Mouse (Mus musculus) WW6 (cell line): ENCODE measurements around the gene Nelfb.
A peak's percentile ranks its signal among the peaks of the same experiment; 100 is the strongest.

Source experiments
- DNase-seq: peaks from one replicate; pipeline ENCODE4 v3.0.0-alpha.2; 2013; ENCODE audit warnings: low read depth, low spot score

Nelfb gene

DNA sequence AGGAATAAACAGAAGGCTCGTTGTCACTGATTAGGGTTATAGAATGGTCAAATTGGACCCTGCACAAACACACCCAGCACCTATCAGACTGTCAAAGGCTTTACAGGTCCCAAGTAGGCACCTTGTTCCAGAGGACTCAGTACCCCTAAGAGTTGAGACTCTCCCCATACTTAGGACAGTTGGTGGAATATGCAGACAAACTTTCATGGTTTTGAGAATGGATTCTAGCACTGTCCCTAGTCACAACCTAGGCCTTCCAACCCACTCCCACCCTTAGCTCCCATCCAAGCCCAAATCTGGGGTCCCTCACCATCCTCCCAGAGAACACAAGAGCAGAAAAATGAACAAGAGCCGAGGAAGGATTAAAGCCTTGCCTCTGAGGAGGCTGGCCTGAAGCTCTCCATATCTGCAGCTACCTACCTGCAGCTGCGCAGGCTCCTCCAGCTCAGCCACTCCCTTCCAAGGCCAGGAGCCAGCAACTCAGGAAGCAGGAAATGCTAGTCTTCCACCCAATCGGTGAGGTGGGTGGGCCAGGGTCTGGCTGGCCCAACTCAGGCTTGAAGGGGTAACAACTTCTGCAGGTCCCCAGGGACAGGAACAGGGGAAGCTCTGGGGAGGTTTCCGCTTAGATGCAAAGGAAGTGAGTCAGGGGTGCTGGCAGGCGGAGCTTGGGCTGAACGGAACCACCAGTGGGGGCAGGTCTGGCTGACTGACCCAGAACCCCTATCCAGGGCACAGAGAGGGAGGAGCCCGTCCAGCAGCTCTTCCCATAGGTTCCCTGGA is 14.9 kb downstream of the Nelfb start, which contains the start of gene Tor4a:
Tor4a (minus strand) TSS at position 715 of the 783 bp plus-strand sequence.
- no peak for DNase-seq

DNA sequence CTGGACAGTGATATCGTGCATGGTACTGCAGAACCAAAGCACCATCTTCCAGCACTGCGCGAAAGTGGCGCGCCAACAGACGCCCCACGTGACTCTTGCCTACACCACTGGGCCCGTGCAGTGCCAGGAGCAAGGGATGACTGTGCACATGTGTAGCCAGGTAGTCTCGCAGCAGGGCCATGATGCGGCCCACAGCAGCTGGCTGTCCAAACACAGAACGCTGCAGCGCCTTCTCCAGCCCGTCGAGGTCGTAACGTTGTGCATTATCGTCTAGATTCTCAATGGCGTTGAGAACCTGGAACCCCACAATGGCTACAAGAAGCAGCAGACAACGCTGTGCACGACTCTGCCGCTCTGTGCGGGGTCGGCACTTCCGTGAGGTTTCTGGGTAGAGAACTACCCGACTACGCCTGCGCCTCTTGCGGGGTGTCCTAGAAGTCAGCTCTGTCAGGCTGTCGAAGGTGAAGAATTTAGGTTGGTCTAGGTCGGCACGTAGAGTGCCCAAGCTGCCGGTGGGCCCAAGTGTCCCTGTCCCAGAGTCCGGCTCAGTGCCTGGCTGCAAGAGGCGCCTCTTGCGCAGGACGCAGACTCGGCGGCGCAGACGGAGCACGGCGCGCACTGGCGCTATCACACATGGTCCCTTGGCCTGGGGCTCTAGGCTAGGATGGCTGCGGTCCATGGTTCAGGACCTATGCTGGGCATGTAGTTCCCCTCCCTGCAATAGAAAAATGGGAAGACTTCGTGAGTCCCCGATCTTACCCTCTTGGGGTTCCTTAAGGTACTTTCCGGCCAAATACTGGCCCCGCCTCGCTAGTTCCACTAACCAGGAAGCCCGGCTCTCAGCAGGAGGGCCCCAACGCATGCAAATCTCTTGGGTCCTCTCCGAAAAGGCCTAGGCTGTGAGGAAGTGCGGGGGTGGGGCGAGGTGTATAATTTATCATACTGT is 15.8 kb downstream of the Nelfb start:
- no peak for DNase-seq

DNA sequence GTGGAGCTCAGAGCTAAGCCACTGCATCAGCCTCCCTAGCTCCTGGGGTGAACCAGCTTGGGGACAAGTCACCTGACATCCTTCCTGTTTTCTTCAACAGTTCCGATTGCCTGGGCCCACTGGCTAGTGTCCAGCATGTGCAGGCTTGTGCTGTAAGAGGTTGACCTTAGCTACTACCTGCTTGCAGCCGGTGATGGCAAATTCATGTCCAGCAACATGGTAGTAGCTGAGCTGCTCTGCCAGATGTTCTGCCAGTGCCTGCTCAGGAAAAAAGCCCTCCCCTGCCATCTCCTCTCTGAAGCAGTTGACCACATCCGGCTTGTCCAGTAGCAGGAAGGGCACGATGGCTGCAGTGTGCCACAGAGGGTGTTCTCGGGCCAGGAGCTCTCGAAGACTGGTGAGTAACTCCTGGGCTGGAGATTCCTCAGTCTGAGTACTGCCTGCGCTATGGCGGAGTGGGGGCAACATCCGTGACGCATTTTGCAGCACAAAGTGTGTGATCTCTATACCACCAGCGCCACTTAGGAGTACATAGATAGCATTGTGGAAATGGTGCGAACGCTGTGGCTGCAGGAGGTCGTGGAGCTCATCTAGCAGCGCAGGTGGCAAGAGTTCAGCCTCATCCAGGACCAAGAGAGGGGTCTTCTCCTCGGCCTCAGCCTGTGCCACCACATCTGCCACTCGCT is 16.7 kb downstream of the Nelfb start:
- no peak for DNase-seq

DNA sequence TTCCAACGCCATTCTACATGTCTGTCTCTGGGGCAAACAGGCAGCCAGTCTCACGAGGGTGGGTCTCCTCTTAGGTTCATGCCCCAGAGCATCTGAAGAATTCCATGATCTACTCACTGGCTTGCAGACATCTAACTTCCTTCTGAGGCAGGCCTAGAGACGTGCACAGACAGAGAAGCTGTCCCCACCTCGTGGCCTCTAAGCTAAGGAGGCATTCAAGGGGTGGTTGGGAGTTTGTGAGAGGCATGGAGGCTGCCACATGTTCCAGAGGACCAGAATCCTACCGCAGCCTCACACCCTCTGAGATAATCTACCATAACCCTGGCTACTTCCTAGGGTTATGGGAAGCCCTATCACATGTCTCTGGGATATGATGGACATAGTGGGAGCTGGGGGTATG is 17.3 kb downstream of the Nelfb start:
- DNase-seq = no peak

DNA sequence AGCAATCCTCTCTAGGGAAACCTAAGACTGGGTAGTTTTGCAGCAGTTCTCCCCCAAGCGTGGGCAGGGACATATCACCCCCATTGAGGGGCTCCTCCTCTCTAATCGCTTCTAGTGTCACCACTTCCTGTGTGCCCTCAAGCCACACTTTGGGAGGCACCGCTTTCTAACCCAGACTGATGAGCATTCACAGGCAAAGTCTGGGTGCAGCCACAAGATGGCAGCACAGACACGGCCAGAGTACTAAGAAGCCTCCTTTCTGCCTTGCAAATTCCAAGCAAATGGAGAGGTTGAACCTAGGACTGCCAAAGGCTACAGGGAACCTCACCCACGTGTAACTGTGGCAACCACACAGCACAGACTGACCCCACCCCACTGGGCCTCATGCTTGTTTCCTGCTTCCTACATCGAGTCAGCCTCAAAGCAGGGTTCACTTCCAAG is 17.9 kb downstream of the Nelfb start:
- peak; percentile 84 for DNase-seq

DNA sequence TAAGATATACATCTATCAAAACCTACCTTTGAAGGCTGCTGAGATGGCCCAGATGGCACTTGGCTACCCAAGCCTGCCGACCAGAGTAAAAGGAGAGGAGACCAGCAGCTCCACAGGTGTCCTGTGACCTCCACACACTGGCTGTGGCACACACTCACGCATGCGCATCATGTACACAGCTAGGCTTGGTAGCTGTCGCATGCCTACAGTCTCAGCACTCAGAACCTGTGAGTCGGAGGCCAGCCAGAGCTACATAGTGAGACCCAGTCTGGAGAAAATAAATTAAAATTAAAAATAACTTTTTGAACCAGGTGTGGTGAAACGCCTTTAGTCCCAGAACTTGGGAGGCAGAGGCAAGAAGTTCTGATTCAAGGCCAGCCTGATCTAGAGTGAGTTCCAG is 23.4 kb downstream of the Nelfb start:
- no peak for DNase-seq

DNA sequence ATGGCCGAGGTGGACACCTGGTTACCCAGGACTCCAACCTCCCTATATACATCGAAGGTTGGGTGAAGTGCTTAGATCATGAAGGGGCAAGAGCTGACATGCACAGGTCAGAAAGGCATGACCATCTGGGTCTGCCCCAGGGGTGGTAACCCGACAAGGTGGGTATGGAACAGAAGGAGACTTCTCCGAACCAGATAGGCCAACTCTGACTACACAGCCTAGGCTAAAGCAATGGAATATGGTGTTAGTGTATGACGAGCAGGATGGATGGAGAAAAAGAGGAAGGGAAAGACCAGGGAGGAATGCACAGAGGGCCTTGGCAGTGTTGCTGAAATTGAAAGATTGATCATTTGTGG is 24.7 kb downstream of the Nelfb start:
- no peak for DNase-seq

DNA sequence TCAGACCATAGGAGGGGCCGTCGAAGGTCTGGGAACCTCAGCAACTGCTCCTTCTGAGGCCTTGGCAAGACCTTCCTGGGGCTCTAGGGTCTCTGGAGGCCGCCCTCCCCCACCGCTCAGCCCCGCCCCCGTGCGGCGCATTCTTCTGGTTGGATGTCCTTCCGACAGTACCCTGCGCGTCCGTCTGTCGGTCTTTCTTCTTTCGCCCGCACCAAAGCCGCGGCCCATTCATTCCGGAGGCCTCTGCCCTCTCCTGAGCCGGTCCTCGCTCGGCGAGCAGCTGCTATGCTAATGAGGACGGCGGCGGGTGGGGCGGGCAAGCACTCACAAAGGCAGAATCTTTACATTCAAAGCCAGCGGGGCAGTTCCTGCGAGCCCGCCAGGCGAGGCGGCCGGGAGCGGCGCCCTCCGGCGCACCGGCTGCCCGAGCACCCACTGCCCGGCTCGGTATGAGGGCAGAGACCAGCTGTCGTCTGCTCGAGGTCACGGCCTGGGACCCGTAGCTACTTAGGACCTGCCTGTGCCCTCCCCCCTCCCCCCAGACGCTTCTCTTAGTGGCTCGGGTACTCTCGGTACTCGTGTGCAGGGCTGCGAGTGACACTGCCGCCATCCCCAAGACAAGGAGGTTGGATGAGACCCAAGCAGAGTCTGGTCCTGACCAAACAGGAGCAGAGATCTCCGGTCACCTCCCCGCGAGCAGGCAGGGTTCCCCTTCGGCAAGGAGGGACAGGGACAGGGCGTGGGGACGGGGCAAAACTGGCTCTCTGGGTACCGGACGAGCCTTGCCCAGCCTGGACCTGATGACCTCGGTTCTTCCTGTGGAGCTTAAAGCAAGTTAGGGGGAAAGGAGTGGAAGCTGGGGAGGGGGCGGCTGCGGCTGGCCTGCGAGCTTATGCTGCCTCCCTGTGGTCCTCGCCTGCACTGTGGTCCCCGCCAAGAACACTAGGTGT is 25.4 kb downstream of the Nelfb start:
- no peak for DNase-seq

DNA sequence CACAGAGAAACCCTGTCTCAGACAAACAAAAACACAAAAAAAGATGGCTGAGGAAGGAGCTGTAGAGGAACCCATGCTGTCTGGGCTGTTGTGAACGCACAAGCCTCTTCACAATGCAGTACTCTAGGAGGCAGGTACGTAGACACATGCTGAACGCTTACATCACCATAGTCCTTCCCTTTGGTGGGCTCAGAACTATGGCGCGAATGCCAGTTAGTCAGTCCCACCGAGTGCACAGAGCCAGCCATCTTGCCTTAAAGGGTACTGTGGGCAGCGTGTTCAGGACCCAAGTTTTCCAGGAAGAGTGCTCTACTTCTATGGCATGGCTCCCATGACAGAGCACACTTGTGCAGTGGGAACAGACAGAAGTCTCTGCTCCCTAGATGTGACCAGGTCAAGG is 26.8 kb downstream of the Nelfb start:
- DNase-seq = no peak

DNA sequence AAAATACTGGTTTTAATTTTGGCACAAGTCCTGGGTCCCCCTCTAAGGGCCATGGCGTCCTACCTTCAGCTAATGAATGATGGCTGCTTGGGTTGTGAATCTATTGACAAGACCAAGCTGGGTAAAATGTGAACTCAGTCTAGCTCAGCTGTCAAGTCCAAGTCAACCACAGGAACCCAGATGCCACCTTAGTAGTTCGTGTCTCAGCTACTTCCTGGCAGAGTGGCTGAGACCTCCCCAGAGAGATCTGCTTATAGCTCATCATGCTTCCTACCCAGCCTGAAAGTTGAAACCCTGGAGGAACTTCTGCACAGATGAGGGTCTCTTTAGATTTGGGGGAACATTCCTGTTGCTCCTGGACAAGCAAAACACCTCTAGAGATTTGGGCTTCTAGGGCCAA is 28.0 kb downstream of the Nelfb start:
- DNase-seq = no peak

DNA sequence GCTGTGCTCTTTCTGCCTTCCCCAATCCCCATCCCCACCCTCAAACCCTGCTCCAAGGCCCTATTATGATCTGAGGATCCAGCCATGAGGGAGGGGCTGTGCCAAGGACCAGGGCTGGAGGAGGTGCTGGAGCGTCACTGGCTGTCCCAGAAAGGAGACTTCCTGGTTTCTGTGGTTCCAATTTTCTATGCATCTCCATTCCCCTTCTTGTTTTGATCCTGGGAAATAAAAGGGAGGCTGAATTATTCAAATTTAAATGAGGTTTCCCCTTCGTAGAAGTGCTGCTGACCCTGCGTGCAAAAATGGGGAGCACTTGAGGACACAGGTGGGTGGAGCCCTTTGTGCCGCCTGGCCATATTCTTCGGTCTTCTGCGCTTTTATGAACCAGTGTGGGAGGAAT is 28.6 kb downstream of the Nelfb start:
- DNase-seq = no peak

DNA sequence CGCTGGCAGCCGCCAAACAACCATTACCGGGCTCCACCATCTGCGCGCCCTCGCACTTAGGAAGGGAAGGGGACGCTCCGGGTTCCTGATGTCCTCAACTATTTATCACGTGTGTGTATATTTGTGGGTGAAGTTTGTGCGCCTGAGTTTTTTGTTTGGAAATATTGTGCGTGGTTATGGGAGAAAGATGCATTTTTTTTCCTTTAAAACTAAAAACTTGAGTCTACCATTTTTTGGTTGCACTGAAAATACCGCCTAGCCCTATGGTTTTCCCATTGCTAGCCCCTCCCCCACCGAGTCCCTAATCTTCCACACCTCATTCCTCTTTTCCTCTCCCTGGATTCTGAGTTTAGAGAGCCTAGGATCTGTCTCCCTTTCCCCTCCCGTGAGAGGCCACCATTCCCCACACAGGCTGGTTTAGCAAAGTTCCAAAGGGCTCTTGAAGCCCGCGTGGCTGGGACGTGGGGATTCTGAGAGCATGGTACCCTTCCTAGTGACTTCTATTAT is 29.3 kb downstream of the Nelfb start:
- no peak for DNase-seq

DNA sequence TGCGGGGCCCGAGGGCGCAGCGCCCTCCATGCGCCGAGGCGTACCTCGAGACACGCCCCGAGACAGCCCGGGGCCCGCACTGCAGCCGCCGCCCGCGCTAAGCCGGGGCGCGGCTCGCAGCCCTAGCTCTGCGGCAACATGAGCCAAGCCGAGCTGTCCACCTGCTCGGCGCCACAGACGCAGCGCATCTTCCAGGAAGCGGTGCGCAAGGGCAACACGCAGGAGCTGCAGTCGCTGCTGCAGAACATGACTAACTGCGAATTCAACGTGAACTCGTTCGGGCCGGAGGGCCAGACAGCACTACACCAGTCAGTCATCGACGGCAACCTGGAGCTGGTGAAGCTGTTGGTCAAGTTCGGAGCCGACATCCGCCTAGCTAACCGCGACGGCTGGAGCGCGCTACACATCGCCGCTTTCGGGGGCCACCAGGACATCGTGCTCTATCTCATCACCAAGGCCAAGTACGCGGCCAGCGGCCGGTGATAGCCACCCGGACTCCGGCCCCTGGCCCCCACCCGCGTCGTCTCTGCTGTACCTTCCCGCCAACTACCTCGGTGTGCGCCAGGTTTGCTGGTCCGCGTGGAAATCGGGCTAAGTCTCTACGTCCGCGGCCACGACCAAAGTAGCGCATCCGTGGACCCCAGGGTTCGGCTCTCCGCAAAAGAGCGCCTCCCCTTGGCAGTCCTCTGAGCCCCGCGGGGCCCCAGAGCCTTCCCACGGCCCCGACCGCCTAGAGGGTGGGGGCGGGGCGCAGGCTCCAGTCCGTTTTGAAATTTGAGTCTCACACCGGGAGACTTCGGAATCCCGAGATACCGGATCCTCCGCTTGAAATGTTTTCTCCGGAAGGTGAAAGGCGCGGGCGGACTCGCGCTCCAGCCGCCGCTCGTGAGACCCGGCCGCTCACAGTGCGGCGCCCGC is 30.1 kb downstream of the Nelfb start:
- no peak for DNase-seq

DNA sequence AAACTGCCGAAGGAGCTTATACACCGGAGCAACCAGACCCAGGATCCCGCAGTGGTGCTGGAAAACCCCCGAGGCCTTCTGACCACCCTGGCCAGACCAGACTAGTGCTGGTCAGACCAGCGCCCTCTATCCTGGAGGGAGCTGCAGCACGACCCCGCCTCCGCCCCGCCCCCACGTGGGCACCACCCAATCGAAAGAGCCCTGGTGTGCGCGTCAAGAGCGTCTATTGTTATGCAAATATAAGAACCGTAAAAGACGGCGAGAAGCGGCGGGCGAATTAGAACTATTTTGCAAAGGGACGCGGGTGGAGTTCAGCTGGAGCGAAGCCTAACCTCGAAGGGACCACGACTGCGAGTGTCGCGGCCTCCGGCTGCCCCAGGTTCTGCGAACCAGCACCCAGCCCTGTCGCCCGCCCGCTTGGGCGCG is 30.8 kb downstream of the Nelfb start, which contains the start of gene Nrarp:
Nrarp (plus strand) TSS at position 281 of the 426 bp plus-strand sequence.
- peak; percentile 83 for DNase-seq

DNA sequence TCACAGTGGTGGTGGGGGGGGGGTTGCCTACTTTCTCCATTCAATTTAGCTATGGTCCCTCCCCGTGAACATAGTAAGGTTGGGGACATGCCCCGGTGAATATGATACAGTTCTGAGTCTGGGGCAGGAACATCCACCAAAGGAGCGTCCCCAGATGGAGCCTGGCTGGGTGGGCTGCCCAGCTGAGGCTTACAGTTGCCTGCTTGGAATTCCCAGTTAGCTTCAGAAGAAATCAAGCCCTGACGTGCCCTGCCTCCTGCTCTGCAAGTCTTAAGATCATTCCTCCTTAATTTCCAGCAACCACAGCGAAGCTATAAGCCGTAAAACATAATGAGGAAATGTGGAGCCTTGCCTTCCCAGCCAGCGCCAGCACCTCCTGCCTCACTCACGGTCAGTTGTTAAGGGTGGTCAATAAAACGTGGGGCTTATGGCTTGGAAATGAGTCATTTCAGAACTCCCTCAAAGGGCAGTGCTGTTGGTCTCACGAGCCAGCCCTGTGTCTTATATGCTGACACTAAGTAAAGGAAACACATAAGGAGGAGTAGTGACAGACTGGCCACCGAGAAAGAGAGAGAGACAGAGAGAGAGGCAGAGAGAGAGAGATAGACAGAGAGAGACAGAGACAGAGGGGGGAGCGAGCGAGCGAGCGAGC is 31.6 kb downstream of the Nelfb start:
- DNase-seq = no peak

DNA sequence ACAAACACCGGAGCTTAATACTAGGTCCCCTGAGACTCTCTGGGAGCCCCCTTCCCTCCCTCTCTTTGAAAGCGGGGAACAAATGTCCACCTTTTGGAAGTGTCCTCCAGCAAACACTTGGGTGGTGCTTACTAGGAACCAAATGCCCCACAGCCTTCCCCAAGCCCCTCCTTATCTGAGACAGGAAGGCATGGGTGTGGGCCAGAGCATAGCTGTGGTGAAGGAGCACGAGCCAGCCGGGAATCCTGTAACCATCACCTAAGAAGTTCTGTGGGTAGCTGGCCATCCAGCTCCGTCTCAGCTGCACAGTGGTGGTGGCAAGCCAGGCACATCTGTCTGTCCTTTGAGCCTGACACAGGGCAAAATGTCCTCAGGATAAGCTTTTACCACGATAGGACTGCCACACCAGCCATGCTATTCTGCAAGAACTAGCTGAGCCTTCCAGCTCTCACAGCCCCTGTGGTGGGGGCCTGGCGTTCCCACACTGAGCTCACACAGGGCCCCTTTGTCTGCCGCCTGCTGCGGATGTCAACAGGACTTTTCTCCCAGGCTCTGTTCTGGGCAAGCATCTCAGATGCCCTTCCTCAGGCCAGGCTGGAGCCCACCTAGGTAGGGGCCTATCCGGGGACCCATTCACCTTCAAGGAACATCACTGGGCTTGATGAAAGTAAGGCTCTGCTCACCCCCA is 32.9 kb downstream of the Nelfb start:
- DNase-seq = no peak

DNA sequence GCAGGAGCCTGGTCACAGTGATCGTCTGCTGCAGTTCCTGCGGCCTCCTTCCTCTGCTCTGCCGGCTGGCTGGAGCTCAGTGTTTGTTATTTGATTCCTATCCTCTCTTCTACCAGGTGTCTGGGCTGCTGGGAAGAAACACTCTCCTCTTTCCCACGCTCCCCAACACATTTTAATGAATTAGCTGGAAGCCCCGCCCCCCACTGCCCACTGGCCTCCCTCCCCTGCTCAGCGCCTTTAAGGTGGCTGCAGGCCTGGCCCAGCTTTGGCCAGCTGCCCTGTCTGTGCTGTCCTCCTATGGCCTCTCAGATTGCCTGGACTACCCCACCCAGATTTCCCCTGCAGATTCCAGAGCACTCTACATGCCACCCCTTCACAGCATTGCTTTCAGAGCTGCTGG is 33.6 kb downstream of the Nelfb start:
- no peak for DNase-seq

DNA sequence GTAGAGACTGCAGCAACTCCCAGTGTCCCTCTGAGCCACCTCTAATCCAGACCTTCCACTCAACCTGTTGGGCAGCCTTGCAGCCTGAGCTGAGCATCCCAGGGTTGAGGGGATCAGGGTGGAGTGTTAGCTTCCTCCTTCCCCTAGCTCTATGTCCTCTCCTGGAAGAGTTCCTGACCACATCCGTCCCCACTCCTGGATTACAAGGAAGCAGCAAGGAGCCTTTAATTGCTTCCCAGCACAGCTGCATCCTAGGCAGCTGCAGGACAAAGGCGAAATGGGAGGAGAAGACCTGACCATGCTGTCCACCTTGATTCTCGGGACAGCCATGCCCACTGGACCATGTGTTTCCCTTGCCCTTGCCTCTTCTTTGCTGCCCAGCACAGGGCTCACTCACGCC is 34.2 kb downstream of the Nelfb start:
- DNase-seq = no peak
